Mouse (Mus musculus): ENCODE results near the gene Kctd7. TPM values are rescaled to one million over a fixed set of nuclear protein-coding genes. Genes with fewer than 3 reads are reported as not detected.

Gene Kctd7
- 5.2 and 8.9 TPM in 2 replicates for polyA plus RNA-seq (2012; rRNA removed)

DNA sequence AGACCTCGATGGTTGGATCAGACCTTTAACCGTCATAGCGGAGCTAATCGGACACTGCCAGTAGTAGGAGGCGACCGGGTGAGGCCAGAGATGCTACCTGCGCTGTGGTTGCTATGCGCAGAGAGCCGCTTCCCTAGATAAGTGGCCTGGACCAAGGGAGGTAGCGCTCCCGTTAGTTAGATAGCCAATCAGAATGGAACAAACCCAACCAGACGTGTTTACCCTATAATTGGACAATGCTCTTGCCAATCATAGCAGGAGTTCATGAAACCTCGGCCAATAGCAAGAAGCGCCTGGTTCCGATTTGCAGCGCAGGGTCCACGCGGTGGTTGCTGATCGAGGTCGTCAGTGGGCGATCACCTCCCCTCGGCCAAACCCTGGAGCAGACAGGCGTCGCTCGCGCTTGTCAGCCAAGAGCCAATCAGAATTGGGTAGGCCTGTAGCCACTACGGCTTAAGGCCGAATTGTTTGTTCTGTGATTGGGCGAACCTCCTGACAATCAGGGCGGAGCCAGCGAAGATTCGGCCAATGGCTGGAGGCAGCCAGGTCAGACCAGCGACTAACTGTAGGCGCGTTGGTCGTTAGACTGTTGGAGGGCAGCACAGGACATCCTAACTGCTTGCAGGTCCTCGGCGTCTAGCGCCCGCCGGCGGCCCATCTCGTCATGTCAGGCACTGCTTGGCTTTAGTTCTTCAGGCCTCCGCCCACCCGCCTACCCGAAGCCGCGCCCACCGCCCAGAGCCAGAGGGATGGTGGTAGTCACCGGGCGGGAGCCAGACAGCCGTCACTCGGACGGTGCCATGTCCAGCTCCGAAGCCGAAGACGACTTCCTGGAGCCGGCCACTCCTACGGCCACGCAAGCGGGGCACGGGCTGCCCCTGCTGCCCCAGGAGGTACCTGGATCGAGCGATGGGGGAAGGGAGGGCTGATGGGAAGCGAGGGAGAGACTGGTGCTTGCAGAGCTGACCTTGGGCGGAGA lies at the start of gene Kctd7:
TSS of gene Kctd7 (plus strand) at position 528 of the 979 bp plus-strand sequence.
- under 1% methylated on average over 66 of the region's 66 CpGs for WGBS
- Histone ChIP-seq H3K27ac (ENCODE audit: insufficient read depth, low read length) (peak within 1 kb of the TSS; percentile 66), H3K36me3 (ENCODE audit: control insufficient read depth, insufficient read depth, low read length) (peaks cover 1% of the 10 kb centered on the region; the same call in 1 of the 2 replicates), H3K4me1 (ENCODE audit: control insufficient read depth, insufficient read depth, insufficient read length) (peaks cover 7% of the 10 kb centered on the region; the same call in 1 of the 2 replicates), H3K27me3 (ENCODE audit: control insufficient read depth, insufficient read depth, low read length) (no peaks in the 10 kb centered on the region), H3K4me3 (ENCODE audit: extremely low read depth, insufficient read depth, insufficient read length) (peak within 1 kb of the TSS; percentile 72)
- TF ChIP-seq CTCF (IDR thresholded peaks at IDR 0.05; ENCODE audit: extremely low read depth, insufficient read depth, insufficient read length, insufficient replicate concordance) (0 out of 2 replicates have a peak, but pooled peaks have one; percentile 22), POLR2A (IDR thresholded peaks at IDR 0.05; ENCODE audit: low read depth, low read length) (peak; percentile 51; the same call in 1 of the 2 replicates)
- DNase-seq (ENCODE audit: low read depth in 1 of 2, low spot score in 2 of 2) = peak; percentile 91 to 96

DNA sequence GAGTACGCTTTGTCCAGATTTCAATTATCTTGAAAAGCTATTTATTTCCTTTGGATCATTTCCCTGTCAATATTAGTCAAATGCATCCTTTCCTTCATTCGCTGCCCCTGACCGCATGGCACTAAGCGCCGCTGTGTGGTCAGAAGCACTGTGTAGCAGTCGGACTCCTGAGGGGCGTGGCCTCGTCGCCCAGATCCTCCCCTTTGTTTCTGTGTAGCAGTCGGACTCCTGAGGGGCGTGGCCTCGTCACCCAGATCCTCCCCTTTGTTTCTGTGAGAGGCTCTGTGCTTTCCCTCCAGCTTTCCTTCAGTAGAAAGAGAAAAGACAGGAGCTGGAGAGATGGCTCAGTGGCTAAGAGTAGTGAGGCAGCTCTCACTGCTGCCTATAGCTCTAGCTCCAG lies 47.9 kb upstream of the Kctd7 start:
- 88% methylated on average over 12 of the region's 12 CpGs for WGBS
- H3K27ac ChIP-seq (ENCODE audit: insufficient read depth, low read length) = no peak overlapping the region
- peaks cover 3% of the 10 kb centered on the region for H3K36me3 ChIP-seq (ENCODE audit: control insufficient read depth, insufficient read depth, low read length)
- peaks cover 4% of the 10 kb centered on the region; the same call in 1 of the 2 replicates for H3K4me1 ChIP-seq (ENCODE audit: control insufficient read depth, insufficient read depth, insufficient read length)
- no peaks in the 10 kb centered on the region for H3K27me3 ChIP-seq (ENCODE audit: control insufficient read depth, insufficient read depth, low read length)
- H3K4me3 ChIP-seq (ENCODE audit: extremely low read depth, insufficient read depth, insufficient read length) = no peak overlapping the region
- TF ChIP-seq CTCF (IDR thresholded peaks at IDR 0.05; ENCODE audit: extremely low read depth, insufficient read depth, insufficient read length, insufficient replicate concordance) (no peak), POLR2A (IDR thresholded peaks at IDR 0.05; ENCODE audit: low read depth, low read length) (no peak)
- no peak for DNase-seq (ENCODE audit: low read depth in 1 of 2, low spot score in 2 of 2)

- Histone ChIP-seq H3K27ac (ENCODE audit: insufficient read depth, low read length) (no peak overlapping the region), H3K4me1 (ENCODE audit: control insufficient read depth, insufficient read depth, insufficient read length) (peaks cover 4% of the 10 kb centered on the region; the same call in 1 of the 2 replicates), H3K4me3 (ENCODE audit: extremely low read depth, insufficient read depth, insufficient read length) (no peak overlapping the region), H3K36me3 (ENCODE audit: control insufficient read depth, insufficient read depth, low read length) (peaks cover 4% of the 10 kb centered on the region), H3K27me3 (ENCODE audit: control insufficient read depth, insufficient read depth, low read length) (no peaks in the 10 kb centered on the region)
- WGBS = 85% methylated on average over 2 of the region's 2 CpGs
- DNase-seq (ENCODE audit: low read depth in 1 of 2, low spot score in 2 of 2) = no peak
- no peak for TF ChIP-seq POLR2A (IDR thresholded peaks at IDR 0.05; ENCODE audit: low read depth, low read length)
- TF ChIP-seq CTCF (IDR thresholded peaks at IDR 0.05; ENCODE audit: extremely low read depth, insufficient read depth, insufficient read length, insufficient replicate concordance) = no peak
These were observed 46.8 kb upstream of the Kctd7 start for GRCm38 (mm10) chr5:130097837-130098236.

DNA sequence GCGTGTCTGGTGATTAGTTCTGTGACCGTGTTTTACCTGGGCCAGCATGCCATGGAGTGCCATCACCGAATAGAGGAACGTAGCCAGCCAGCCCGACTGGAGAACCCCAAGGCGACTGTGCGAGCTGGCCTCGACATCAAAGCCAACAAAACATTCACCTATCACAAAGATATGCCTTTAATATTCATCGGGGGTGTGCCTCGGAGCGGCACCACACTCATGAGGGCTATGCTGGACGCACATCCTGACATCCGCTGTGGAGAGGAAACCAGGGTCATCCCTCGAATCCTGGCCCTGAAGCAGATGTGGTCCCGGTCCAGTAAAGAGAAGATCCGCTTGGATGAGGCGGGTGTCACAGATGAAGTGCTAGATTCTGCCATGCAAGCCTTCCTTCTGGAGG lies 42.9 kb upstream of the Kctd7 start:
- H3K27me3 ChIP-seq (ENCODE audit: control insufficient read depth, insufficient read depth, low read length) = no peaks in the 10 kb centered on the region
- no peak overlapping the region for H3K27ac ChIP-seq (ENCODE audit: insufficient read depth, low read length)
- 96% methylated on average over 17 of the region's 17 CpGs for WGBS
- H3K36me3 ChIP-seq (ENCODE audit: control insufficient read depth, insufficient read depth, low read length) = peaks cover 7% of the 10 kb centered on the region
- TF ChIP-seq POLR2A (IDR thresholded peaks at IDR 0.05; ENCODE audit: low read depth, low read length) (no peak), CTCF (IDR thresholded peaks at IDR 0.05; ENCODE audit: extremely low read depth, insufficient read depth, insufficient read length, insufficient replicate concordance) (no peak)
- no peak overlapping the region for H3K4me3 ChIP-seq (ENCODE audit: extremely low read depth, insufficient read depth, insufficient read length)
- DNase-seq (ENCODE audit: low read depth in 1 of 2, low spot score in 2 of 2) = no peak
- H3K4me1 ChIP-seq (ENCODE audit: control insufficient read depth, insufficient read depth, insufficient read length) = peaks cover 4% of the 10 kb centered on the region; the same call in 1 of the 2 replicates

DNA sequence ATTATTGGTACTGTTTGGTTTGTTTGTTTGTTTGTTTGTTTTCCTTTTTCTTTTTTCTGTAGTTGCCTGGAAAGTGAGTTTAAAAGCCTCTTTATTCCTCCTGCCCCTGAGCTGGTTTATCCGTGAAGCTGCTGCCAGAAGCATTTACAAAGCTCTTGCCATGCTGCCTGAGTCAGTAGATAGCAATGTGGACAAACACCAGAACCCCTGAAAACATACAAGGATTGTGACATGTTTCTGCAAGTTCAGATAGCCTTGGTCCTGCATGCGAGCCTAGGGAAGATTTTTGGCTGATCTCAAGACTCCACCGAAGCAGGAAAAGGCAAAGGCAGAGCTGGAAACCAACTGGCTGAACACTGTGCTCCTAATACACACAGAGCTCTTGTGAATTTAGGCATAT lies 35.3 kb upstream of the Kctd7 start:
- no peak for DNase-seq (ENCODE audit: low read depth in 1 of 2, low spot score in 2 of 2)
- peaks cover 6% of the 10 kb centered on the region for H3K36me3 ChIP-seq (ENCODE audit: control insufficient read depth, insufficient read depth, low read length)
- WGBS = 93% methylated on average over 3 of the region's 3 CpGs
- no peak overlapping the region for H3K27ac ChIP-seq (ENCODE audit: insufficient read depth, low read length)
- no peaks in the 10 kb centered on the region for H3K4me1 ChIP-seq (ENCODE audit: control insufficient read depth, insufficient read depth, insufficient read length)
- no peaks in the 10 kb centered on the region for H3K27me3 ChIP-seq (ENCODE audit: control insufficient read depth, insufficient read depth, low read length)
- H3K4me3 ChIP-seq (ENCODE audit: extremely low read depth, insufficient read depth, insufficient read length) = no peak overlapping the region
- TF ChIP-seq CTCF (IDR thresholded peaks at IDR 0.05; ENCODE audit: extremely low read depth, insufficient read depth, insufficient read length, insufficient replicate concordance) = no peak
- TF ChIP-seq POLR2A (IDR thresholded peaks at IDR 0.05; ENCODE audit: low read depth, low read length) = no peak

DNA sequence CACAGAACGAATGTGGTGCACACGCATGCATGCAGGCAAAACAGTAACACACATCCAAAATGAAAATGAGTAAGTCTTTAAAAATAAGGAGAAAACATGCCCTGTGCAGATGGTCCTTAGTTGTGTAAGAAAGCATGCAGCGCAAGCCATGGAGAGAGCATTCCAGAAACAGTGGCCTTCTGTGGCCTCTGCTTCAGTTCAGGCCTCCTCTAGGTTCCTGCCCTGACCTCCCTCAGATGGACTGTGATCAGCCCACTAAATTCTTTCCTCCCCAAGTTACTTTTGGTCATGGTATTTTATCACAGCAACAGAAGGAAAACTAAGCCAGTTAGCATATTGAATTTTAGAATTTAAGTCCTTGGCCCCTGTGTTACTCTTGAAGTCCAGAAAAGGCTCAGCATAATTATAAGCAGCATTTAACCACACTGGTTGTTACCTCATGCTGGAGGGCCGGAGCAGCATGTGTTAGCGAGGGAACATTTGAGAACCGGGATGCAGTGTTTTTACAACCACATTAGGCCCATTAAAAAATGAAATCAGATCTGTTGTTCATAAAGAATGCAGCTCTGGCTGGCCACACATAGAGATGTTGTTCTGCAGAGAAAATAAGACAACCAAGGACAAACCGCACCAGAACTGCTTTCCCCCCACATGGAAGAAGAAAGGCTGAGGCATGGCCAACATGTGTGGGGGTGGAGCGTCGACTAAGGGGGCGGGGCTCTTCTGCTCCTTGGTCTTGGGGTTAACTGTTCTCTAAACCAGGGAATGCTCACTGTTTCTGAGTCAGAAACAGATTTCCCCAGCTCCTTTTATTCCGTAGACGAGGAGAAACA lies 33.8 kb upstream of the Kctd7 start:
- Histone ChIP-seq H3K36me3 (ENCODE audit: control insufficient read depth, insufficient read depth, low read length) (peaks cover 8% of the 10 kb centered on the region), H3K4me1 (ENCODE audit: control insufficient read depth, insufficient read depth, insufficient read length) (no peaks in the 10 kb centered on the region), H3K4me3 (ENCODE audit: extremely low read depth, insufficient read depth, insufficient read length) (no peak overlapping the region), H3K27me3 (ENCODE audit: control insufficient read depth, insufficient read depth, low read length) (no peaks in the 10 kb centered on the region), H3K27ac (ENCODE audit: insufficient read depth, low read length) (no peak overlapping the region; the same call in 1 of the 2 replicates)
- no peak for TF ChIP-seq CTCF (IDR thresholded peaks at IDR 0.05; ENCODE audit: extremely low read depth, insufficient read depth, insufficient read length, insufficient replicate concordance)
- TF ChIP-seq POLR2A (IDR thresholded peaks at IDR 0.05; ENCODE audit: low read depth, low read length) = no peak
- 92% methylated on average over 12 of the region's 12 CpGs for WGBS
- no peak for DNase-seq (ENCODE audit: low read depth in 1 of 2, low spot score in 2 of 2)
